Mouse (Mus musculus) kidney, postnatal 4 days (tissue): ENCODE measurements around the gene Sdk2.

Source experiments
- DNase-seq, 2 experiments: peaks; one replicate each; pipeline ENCODE4 v3.0.0; 2021; ENCODE audit warnings: mixed read lengths in 2 of 2

Sdk2 gene

DNA sequence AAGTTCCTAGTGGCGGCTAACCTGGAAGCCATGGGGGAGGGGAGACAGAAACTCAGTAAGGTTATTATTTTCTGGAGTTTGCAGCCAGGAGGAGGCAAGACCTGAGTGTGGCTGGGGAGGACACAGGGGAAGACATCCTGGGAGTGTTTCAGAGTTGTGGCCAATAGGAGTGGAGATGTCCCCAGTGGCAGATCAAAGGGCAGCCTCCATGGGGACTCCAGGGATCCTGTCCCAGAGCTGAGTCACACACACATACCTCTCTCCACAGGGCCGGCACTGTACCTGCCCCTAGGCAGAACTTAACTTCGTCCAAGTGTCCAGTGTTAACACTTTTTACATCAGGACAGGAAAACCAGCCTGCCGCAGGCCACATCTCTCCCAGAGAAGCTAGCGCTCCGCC is 331.7 kb downstream of the Sdk2 start:
- no peak for DNase-seq

DNA sequence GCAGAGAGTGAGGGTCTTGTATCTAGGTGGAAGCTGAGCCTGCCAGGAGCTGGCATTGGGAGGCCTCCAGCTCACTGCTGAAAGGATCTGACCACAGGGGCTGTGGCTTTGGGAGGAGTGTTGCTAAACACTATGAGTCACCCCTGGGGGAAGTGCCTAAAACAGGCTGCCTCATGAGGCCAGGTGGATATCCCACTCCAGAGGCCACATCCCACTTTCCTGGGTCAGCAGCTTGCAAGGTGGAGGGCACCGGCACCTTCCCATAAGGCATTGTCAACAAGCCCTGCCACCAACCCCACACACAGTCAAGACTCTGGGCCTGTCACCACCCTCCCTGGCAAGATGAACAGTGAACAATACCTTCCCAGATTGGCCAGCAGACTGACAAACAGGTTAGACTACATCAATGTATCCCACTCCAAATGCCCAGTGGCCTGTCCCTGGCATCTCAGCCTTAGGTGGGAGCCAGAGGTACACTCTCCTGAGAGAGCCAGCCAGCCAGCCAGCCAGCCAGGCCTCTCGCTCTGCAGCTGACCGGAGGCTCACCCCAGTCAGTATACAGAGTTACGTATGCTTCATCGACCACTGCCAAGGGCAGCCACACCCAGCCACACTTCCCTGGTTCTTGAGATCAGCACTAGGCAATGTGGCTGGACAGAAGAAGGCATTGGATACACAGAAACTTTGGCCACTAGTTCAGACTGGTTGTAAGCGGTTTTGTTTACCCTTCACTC is 333.0 kb downstream of the Sdk2 start:
- DNase-seq: peak; percentile 65 to 78

DNA sequence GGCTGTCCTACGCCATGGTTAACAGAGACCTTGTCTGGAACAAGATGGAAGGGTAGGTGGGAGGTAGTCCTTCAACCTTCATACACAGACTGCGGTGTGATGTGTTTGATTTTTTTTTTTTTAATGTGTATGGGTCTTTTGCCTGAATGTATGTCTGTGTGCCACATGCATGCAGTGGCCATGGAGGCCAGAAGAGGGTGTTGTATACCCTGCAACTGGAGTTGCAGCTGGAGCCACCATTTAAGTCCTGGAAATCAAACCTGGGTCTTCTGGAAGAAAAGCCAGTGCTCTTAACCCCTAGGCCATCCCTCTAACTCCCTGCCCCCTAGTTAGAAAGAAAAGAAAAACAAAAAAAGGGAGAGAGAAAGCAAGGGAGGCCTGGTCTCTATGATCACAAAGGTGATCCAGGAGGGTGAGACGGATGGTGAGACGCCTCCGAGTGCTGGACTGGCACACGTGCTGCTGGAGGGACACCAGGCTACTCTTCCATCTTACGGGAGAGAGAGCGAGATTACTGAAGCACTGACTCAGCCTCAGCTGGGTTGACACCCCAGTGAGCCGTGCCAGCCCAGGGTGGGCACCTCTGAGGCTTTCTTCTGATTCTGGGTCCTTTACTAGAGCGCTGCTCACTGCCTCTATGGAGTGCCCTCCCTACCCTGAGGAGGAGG is 334.8 kb downstream of the Sdk2 start:
- no peak for DNase-seq

DNA sequence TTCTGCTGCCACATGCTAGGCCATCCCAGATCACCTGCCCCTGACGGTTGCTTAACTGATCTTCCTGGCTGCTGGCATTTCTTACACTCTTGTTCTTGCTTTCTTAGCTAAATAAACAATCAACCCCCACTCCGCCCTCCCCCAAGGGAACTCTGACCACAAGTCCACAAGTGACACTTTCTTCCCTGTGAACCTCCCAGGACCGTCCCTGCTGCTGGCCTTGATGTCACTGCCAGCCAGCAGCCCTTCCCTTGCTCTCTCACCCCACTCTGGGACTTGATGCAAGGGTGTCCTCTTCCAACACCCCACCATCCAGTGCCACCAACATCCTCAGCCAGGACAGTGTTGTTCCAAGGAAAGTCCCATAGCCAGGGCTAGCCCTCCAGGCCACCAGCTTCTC is 336.0 kb downstream of the Sdk2 start:
- DNase-seq: no peak

DNA sequence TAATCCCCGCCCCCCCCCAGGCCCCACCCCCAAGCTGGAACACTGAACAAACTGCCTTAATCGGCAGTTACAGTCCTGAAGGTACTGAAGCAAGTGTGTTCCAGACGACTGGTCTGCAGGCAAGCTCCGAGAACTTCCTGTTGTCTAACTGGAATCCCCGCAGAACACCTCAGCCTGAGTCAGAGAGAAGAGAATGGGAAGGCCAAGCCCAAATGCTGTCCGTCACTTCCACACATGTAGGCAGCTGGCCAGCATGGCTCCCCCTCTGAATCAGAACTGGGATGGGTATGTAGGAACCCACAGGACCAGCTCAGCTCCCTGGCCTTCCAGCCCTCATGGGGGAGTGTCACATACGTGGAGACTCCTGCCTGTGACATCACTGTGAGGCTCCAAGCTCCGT is 336.9 kb downstream of the Sdk2 start:
- peak in 1 of 2 experiments; percentile 55 for DNase-seq

DNA sequence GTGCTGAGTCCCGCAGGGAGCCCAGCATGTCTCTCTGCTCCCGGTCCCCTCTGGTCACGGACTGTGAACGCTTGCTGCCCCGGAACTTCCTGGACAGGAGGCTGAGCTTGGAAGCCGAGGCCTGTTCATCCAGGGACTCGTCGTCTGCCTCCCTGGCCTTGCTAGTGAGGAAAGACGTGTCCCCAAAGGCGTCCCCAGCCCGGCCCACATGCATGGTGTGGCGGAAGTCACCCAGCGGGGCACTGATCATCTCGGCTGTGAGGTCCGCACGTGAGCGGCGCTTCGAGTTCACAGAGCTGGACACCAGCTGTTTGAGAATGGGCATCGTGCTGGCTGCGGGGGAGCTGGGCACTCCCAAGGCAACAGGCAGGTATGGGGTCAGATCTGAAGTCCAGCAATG is 337.6 kb downstream of the Sdk2 start:
- DNase-seq: peak in 1 of 2 experiments; percentile 51

DNA sequence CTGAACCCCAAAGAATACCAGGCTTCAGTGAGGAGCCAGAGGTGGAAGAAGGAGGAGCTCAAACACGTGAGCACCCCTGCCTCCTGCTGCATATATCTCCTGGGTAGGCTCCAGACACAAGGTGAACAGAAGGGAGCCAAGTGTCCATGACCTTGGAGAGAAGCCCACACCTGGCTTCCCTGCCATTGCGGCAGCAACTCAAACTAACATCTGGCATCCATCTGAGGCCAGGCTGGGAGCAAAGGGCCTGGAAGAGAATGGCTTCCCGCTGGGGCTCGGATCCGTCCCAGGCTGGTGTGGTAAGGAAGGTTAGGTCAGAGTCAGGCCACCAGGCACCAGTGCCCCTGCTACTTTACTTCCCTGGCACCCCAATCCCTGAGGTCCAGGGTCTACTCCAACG is 338.9 kb downstream of the Sdk2 start:
- DNase-seq: no peak

DNA sequence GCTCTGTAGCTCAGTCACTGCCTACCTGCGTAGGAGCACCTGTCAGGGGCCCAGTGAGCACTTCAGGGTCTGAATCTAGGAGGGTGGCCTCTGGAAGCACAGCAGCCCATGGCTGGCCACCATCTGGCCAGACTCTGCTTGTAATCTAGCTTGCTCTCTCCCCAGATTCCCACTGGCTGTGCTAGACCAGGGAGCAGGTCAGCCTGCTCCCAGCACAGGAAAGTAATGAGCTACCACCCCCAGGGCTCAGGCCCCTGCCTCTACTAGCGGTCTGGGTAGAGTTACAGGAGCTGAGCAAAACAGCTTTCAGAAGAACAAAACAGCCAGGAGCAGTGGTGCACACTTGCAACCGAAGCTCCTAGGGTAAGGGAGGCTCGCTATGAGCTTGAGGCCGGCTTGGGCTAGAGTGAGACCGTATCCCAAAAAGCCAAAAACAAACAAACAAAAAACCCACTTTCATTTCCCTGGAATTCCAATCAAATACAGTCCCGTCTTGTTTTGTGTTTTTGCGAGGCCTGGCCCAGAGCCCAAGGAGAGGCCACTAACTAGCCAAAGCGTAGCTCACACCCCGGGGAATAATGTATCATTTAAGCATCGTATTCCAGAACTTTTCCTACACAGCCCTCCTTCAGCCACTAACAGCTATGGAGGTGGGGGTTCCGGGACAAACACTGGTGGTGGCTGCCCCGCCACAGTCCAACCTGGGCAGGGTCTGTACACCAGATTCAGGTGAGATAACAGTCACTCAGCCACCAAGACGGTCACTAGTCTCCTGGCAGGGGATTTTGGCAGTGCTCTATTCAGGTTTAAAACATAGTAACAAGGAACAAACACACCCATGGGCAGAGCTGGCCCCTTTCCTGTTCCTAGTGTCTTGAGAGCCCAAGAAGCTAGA is 339.6 kb downstream of the Sdk2 start:
- peak; percentile 72 to 81 for DNase-seq
